17 mouse cellular contexts compared by ENCODE assay signal in the genomic region with DNA sequence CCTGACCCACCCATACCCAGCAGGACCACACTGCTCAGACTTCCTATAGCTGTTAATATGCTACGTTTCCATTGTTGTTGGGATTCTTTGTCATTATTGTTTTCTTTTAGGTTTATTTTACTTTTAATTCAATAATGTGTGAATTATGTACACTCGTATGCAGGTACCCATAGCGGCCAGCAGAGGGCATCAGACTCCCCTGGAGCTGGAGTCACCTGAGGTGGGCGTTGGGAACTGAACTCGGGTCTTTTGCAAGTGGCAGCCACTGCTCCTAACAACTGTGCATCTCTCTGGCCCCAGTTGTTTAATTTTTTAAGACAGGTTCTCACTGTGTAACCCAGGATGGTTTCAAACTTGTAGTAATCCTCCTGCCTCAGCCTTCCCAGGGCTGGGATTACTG. TPM values are rescaled to one million over a fixed set of nuclear protein-coding genes. Genes with fewer than 3 reads are reported as not detected.
DNase-seq lines count a peak whose midpoint lies in the region; ATAC-seq and TF ChIP-seq lines count a peak whose summit lies in the region.
"Had no signal": no experiment of that assay in that cellular context is flagged by ENCODE, and none has a peak within 500 bp of the region (broad histone marks: within the 10 kb centered on the region; RNA-seq: fewer than 3 reads in every experiment).

No protein-coding gene starts in this region.

- H3K9ac ChIP-seq in kidney, postnatal 0 days (ENCODE audit: low read depth, low read length), result no peak overlapping the region
- H3K9ac ChIP-seq in midbrain, postnatal 0 days (replicated peaks; ENCODE audit: low read length, poor library complexity, severe bottlenecking), result no peak overlapping the region
- H3K9ac ChIP-seq in midbrain, embryonic 13.5 days (replicated peaks), result no peak overlapping the region
- H3K9ac ChIP-seq: embryonic facial prominence, embryonic 15.5 days; forebrain, embryonic 12.5 days; liver, embryonic 15.5 days; midbrain, embryonic 15.5 days had no signal

- H3K4me3 ChIP-seq in kidney, postnatal 0 days (replicated peaks; ENCODE audit: low read depth, low read length), result no peak overlapping the region
- H3K4me3 ChIP-seq in midbrain, postnatal 0 days (ENCODE audit: low read depth, low read length), result no peak overlapping the region
- no peak overlapping the region for H3K4me3 ChIP-seq in midbrain, embryonic 13.5 days (replicated peaks)
- H3K4me3 ChIP-seq: embryonic facial prominence, embryonic 15.5 days; forebrain, embryonic 12.5 days; liver, embryonic 15.5 days; midbrain, embryonic 15.5 days had no signal

- no peaks in the 10 kb centered on the region for H3K27me3 ChIP-seq in kidney, postnatal 0 days (ENCODE audit: insufficient read depth, low read length)
- no peaks in the 10 kb centered on the region for H3K27me3 ChIP-seq in midbrain, postnatal 0 days (ENCODE audit: insufficient read depth, low read length)
- H3K27me3 ChIP-seq in midbrain, embryonic 13.5 days, result no peaks in the 10 kb centered on the region
- H3K27me3 ChIP-seq: embryonic facial prominence, embryonic 15.5 days; forebrain, embryonic 12.5 days; liver, embryonic 15.5 days; midbrain, embryonic 15.5 days had no signal

- no peak overlapping the region for H3K27ac ChIP-seq in kidney, postnatal 0 days
- no peak overlapping the region for H3K27ac ChIP-seq in midbrain, postnatal 0 days (ENCODE audit: low read depth, low read length)
- H3K27ac ChIP-seq in midbrain, embryonic 13.5 days, result no peak overlapping the region
- H3K27ac ChIP-seq: embryonic facial prominence, embryonic 15.5 days; forebrain, embryonic 12.5 days; liver, embryonic 15.5 days; midbrain, embryonic 15.5 days had no signal

- H3K9me3 ChIP-seq in kidney, postnatal 0 days (replicated peaks; ENCODE audit: low read length), result no peaks in the 10 kb centered on the region
- H3K9me3 ChIP-seq in midbrain, postnatal 0 days (ENCODE audit: low read length), result no peaks in the 10 kb centered on the region
- H3K9me3 ChIP-seq in midbrain, embryonic 13.5 days, result peaks cover 3% of the 10 kb centered on the region; the same call in 1 of the 2 replicates
- H3K9me3 ChIP-seq: embryonic facial prominence, embryonic 15.5 days; liver, embryonic 15.5 days; midbrain, embryonic 15.5 days had no signal

- TF ChIP-seq CTCF in kidney, postnatal 0 days (IDR thresholded peaks at IDR 0.05; ENCODE audit: low read depth), result peak; percentile 46
- TF ChIP-seq CTCF in midbrain, postnatal 0 days (IDR thresholded peaks at IDR 0.05), result peak; percentile 56

- WGBS in kidney, postnatal 0 days, result 84% methylated on average over 5 of the region's 5 CpGs
- WGBS in midbrain, postnatal 0 days, result 77% methylated on average over 5 of the region's 5 CpGs
- 79% methylated on average over 5 of the region's 5 CpGs for WGBS in midbrain, embryonic 13.5 days

- H3K4me2 ChIP-seq in kidney, postnatal 0 days (ENCODE audit: low read length), result no peak overlapping the region
- no peak overlapping the region for H3K4me2 ChIP-seq in midbrain, postnatal 0 days (ENCODE audit: low read depth, low read length, poor library complexity, severe bottlenecking)
- no peak overlapping the region for H3K4me2 ChIP-seq in midbrain, embryonic 13.5 days (replicated peaks)
- H3K4me2 ChIP-seq: embryonic facial prominence, embryonic 15.5 days; forebrain, embryonic 12.5 days; liver, embryonic 15.5 days; midbrain, embryonic 15.5 days had no signal

- no peaks in the 10 kb centered on the region for H3K4me1 ChIP-seq in kidney, postnatal 0 days (replicated peaks; ENCODE audit: insufficient read depth, low read length)
- no peaks in the 10 kb centered on the region for H3K4me1 ChIP-seq in midbrain, postnatal 0 days (ENCODE audit: insufficient read depth, low read length)
- H3K4me1 ChIP-seq in midbrain, embryonic 13.5 days (replicated peaks), result no peaks in the 10 kb centered on the region
- H3K4me1 ChIP-seq: embryonic facial prominence, embryonic 15.5 days; forebrain, embryonic 12.5 days; liver, embryonic 15.5 days; midbrain, embryonic 15.5 days had no signal

- no peak for ATAC-seq in kidney, postnatal 0 days (replicated peaks; ENCODE audit: low FRiP score, low read depth)
- no peak for ATAC-seq in midbrain, postnatal 0 days (ENCODE audit: low FRiP score)
- no peak for ATAC-seq in midbrain, embryonic 13.5 days
- no peak for ATAC-seq in CD4-positive, CD25-positive, alpha-beta regulatory T cell, adult 4 months
- ATAC-seq: midbrain, embryonic 15.5 days had no signal

- no peaks in the 10 kb centered on the region for H3K36me3 ChIP-seq in kidney, postnatal 0 days (ENCODE audit: insufficient read depth, low read length)
- H3K36me3 ChIP-seq in midbrain, postnatal 0 days (ENCODE audit: insufficient read depth, low read length), result no peaks in the 10 kb centered on the region
- no peaks in the 10 kb centered on the region for H3K36me3 ChIP-seq in midbrain, embryonic 13.5 days
- H3K36me3 ChIP-seq: forebrain, embryonic 12.5 days; liver, embryonic 15.5 days; midbrain, embryonic 15.5 days had no signal

- DNase-seq in kidney, postnatal 0 days (ENCODE audit: low spot score), result no peak
- no peak for DNase-seq in kidney, postnatal 14 days
- DNase-seq in midbrain, postnatal 0 days (ENCODE audit: low spot score), result no peak
- DNase-seq in ZHBTc4 (ENCODE audit: low read depth, low spot score), result peak; percentile 38
- no peak for DNase-seq in T-cell, adult 2 months (ENCODE audit: low spot score)
- DNase-seq: adrenal gland, adult 2 months; cerebellum, adult 8-10 months; heart, adult 18-20 months; heart, postnatal 36 days; layer of hippocampus, adult 9-11 months had no signal

RNA-seq across cellular contexts. Expression of gene Mab21l3, which starts 26.7 kb away (rescaled TPM):
- 1.0 TPM in 2 replicates for polyA plus RNA-seq in kidney, postnatal 0 days (2015; fragmentation: Nextera tagmentation; extraction: Ambion mirVana)
- 0.22 and 0.33 TPM in 2 replicates for total RNA-seq in midbrain, postnatal 0 days (2014; rRNA removed)
- polyA plus RNA-seq in midbrain, postnatal 0 days (2015; fragmentation: Nextera tagmentation; extraction: Ambion mirVana), result not detected in 2 replicates
- 0.35 TPM in 2 replicates for polyA plus RNA-seq in midbrain, embryonic 13.5 days (2015; fragmentation: Nextera tagmentation; extraction: Ambion mirVana)
- not detected for polyA plus RNA-seq in CD4-positive, CD25-positive, alpha-beta regulatory T cell, adult 4 months (2017; shearing (Covaris generic))
- total RNA-seq: heart, postnatal 36 days; megakaryocyte progenitor cell, adult 5-6 weeks had no signal
- polyA plus RNA-seq: liver, embryonic 15.5 days had no signal
